Mouse (Mus musculus) embryonic facial prominence, embryonic 15.5 days (tissue): ENCODE data around the gene Fxyd1. TPM values are rescaled to one million over a fixed set of nuclear protein-coding genes. Genes with fewer than 3 reads are reported as not detected.

Experiments
- ATAC-seq: fragments of 200-750 bp; cut with Nextera tagmentation; 2 replicates; pipeline ENCODE4 v1.8.0; 2017; ENCODE audit warnings: low read depth, moderate TSS enrichment; ENCODE audit not compliant: insufficient number of reproducible peaks, low FRiP score, low TSS enrichment
- H3K27ac ChIP-seq: fragments of 300-500 bp; sonication (generic); replicated peaks from 2 replicates; pipeline ENCODE4 v1.5.1; 2015; ENCODE audit warnings: mild to moderate bottlenecking, inconsistent platforms
- H3K27me3 ChIP-seq: fragments of 300-500 bp; sonication (generic); 2 replicates; pipeline ENCODE4 v1.6.1; 2015; ENCODE audit warnings: inconsistent platforms
- H3K36me3 ChIP-seq: fragments of 300-500 bp; sonication (generic); 2 replicates; pipeline ENCODE4 v1.6.1; 2015; ENCODE audit warnings: mild to moderate bottlenecking, inconsistent platforms
- H3K4me1 ChIP-seq: fragments of 300-500 bp; sonication (generic); 2 replicates; pipeline ENCODE4 v1.6.1; 2015; ENCODE audit warnings: inconsistent platforms
- H3K4me2 ChIP-seq: fragments of 300-500 bp; sonication (generic); replicated peaks from 2 replicates; pipeline ENCODE4 v1.6.1; 2015; ENCODE audit warnings: mild to moderate bottlenecking, inconsistent platforms
- H3K4me3 ChIP-seq: fragments of 300-500 bp; sonication (generic); replicated peaks from 2 replicates; pipeline ENCODE4 v1.5.1; 2015; ENCODE audit warnings: mild to moderate bottlenecking, inconsistent platforms
- H3K9ac ChIP-seq: fragments of 300-500 bp; sonication (generic); 2 replicates; pipeline ENCODE4 v1.6.1; 2015; ENCODE audit warnings: inconsistent platforms
- H3K9me3 ChIP-seq: fragments of 300-500 bp; sonication (generic); replicated peaks from 2 replicates; pipeline ENCODE4 v1.6.1; 2016; ENCODE audit warnings: inconsistent platforms
- WGBS: fragments of 180-500 bp; shearing (Covaris S2); methylation state at CpG from one replicate; pipeline ENCODE4 v1.1.7; 2015; 5-methylcytosine and 5-hydroxymethylcytosine counted together
- polyA plus RNA-seq: library from polyadenylated mRNA; unstranded; fragments of >200 nt; fragmentation: Nextera tagmentation; extraction: Ambion mirVana; gene quantifications from 2 replicates; pipeline ENCODE4 v1.2.1, GENCODE M21; 2015

Fxyd1 gene
- polyA plus RNA-seq, 1 experiment from 2014 or later, result 115 TPM

- WGBS, result 58% methylated on average over 11 of the region's 11 CpGs
- no peak overlapping the region for H3K9ac ChIP-seq
- no peak overlapping the region for H3K27ac ChIP-seq
Observed at GRCm38 (mm10) chr7:31059919-31060620, 3.1 kb upstream of the Fxyd1 start.

DNA sequence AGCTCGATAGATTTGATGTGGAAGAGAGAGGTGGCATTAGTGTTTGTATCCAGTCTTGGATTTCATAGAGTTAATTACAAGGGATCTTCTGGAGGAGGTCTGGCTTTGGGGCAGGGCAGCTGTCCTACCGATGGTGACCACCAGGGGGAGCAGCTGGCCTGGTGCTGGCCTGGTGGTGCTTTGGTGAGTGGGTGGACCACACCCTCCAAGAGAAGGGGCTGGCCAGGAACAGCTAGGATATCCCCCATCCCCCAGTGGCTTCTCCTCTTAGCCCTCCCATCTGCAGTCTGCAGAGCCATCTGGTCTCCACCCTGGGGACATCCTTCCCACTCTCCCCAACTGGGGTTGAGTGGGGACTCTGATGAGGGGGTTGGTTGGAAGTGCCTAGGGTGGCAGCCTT lies 2.1 kb upstream of the Fxyd1 start, which contains the start of gene Lgi4:
TSS of gene Lgi4 (plus strand) at position 235 of the 400 bp plus-strand sequence.
- Histone ChIP-seq H3K4me3 (no peak within 1 kb of the TSS), H3K27ac (no peak within 1 kb of the TSS), H3K9me3 (no peaks in the 10 kb centered on the region), H3K27me3 (peaks cover under 1% of the 10 kb centered on the region; the same call in 1 of the 2 replicates), H3K4me2 (no peak within 1 kb of the TSS), H3K4me1 (peaks cover 20% of the 10 kb centered on the region), H3K36me3 (no peaks in the 10 kb centered on the region), H3K9ac (no peak within 1 kb of the TSS)
- peak; percentile 59; the same call in 1 of the 2 replicates for ATAC-seq
- WGBS, result 2% methylated on average over 2 of the region's 2 CpGs

More at GRCm38 (mm10) chr7:31059919-31060620, 3.1 kb upstream of the Fxyd1 start:
- no peaks in the 10 kb centered on the region for H3K27me3 ChIP-seq
- no peak overlapping the region for H3K4me3 ChIP-seq
- no peaks in the 10 kb centered on the region for H3K36me3 ChIP-seq
- no peak for ATAC-seq
- H3K9me3 ChIP-seq, result no peaks in the 10 kb centered on the region
- peaks cover 12% of the 10 kb centered on the region for H3K4me1 ChIP-seq
- no peak overlapping the region for H3K4me2 ChIP-seq

GRCm38 (mm10) chr7:31058211-31058610 lies 1.2 kb upstream of the Fxyd1 start:
- Histone ChIP-seq H3K9me3 (no peaks in the 10 kb centered on the region), H3K9ac (no peak overlapping the region), H3K4me2 (no peak overlapping the region), H3K27ac (no peak overlapping the region), H3K27me3 (peaks cover 9% of the 10 kb centered on the region; the same call in 1 of the 2 replicates), H3K4me3 (no peak overlapping the region), H3K36me3 (no peaks in the 10 kb centered on the region), H3K4me1 (peaks cover 23% of the 10 kb centered on the region)
- ATAC-seq, result no peak
- WGBS, result 79% methylated on average over 6 of the region's 6 CpGs

- 67% methylated on average over 5 of the region's 5 CpGs for WGBS
Observed at GRCm38 (mm10) chr7:31057730-31058129, 731 bp upstream of the Fxyd1 start.

DNA sequence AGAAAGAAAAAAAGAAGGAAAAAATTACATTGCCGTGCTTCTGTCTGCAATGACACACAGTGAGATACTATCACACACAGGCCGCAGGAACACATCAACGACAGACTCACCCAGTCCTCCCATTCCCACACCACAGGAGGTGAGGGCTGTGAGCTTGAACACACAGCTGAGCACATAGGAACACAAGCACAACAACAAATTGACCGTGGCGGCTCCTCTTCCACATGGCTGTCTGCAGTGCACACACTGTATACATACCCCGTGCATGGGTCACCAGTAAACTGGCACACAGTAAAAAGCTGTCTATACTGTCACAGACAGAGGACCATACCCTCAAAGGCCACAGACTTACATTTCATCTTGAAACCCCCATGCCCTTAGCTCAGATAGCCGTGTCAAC lies 551 bp downstream of the Fxyd1 start:
- Histone ChIP-seq H3K4me1 (peaks cover 41% of the 10 kb centered on the region), H3K27me3 (peaks cover 27% of the 10 kb centered on the region), H3K36me3 (no peaks in the 10 kb centered on the region), H3K9ac (no peak overlapping the region), H3K4me2 (no peak overlapping the region), H3K4me3 (no peak overlapping the region), H3K27ac (no peak overlapping the region), H3K9me3 (no peaks in the 10 kb centered on the region)
- ATAC-seq, result no peak
- WGBS, result 73% methylated on average over 7 of the region's 7 CpGs

More at GRCm38 (mm10) chr7:31057730-31058129, 731 bp upstream of the Fxyd1 start:
- H3K4me2 ChIP-seq, result no peak overlapping the region
- no peaks in the 10 kb centered on the region for H3K36me3 ChIP-seq
- ATAC-seq, result no peak
- peaks cover 14% of the 10 kb centered on the region for H3K27me3 ChIP-seq
- H3K9ac ChIP-seq, result no peak overlapping the region
- no peaks in the 10 kb centered on the region for H3K9me3 ChIP-seq
- no peak overlapping the region for H3K4me3 ChIP-seq
- peaks cover 28% of the 10 kb centered on the region for H3K4me1 ChIP-seq
- H3K27ac ChIP-seq, result no peak overlapping the region

GRCm38 (mm10) chr7:31055883-31056282 lies 1.1 kb downstream of the Fxyd1 start:
- no peaks in the 10 kb centered on the region for H3K36me3 ChIP-seq
- H3K4me1 ChIP-seq, result peaks cover 47% of the 10 kb centered on the region
- H3K27me3 ChIP-seq, result peaks cover 32% of the 10 kb centered on the region
- 39% methylated on average over 3 of the region's 4 CpGs for WGBS
- no peak overlapping the region; the same call in 1 of the 2 replicates for H3K4me3 ChIP-seq
- no peaks in the 10 kb centered on the region for H3K9me3 ChIP-seq
- no peak for ATAC-seq
- 0 out of 2 replicates have a peak overlapping the region, but pooled peaks have one; percentile 45 for H3K4me2 ChIP-seq
- no peak overlapping the region for H3K9ac ChIP-seq
- H3K27ac ChIP-seq, result peak overlapping the region; percentile 58

DNA sequence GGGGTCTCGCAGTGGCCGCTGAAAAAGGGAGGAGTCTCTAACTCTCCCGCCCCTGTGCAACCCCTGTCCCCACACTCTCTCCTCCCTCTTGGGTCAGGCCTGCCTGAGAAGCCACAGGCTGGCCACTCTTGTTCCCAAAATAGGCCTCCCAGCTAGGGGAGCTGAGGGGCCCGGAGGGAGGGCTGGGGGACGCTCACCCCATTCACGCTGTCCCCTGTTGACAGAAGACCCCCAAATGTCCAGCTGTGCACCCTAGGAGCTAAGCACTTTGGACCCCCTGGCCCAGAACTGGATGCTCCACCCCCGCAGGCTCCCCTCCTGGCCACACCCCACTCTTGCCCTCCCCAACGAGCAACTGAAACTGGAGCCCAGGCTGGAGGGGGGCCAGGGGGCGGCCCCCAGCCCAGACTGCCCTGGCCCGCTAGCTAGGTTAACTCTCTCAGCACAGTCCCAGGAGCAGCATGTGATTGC lies 1.6 kb downstream of the Fxyd1 start:
- H3K9me3 ChIP-seq, result no peaks in the 10 kb centered on the region
- peaks cover 37% of the 10 kb centered on the region for H3K27me3 ChIP-seq
- 6% methylated on average over 10 of the region's 10 CpGs for WGBS
- peak; percentile 88 for ATAC-seq
- peaks cover 51% of the 10 kb centered on the region for H3K4me1 ChIP-seq
- peak overlapping the region; percentile 33 for H3K4me3 ChIP-seq
- H3K36me3 ChIP-seq, result no peaks in the 10 kb centered on the region
- peak overlapping the region; percentile 45 for H3K4me2 ChIP-seq
- no peak overlapping the region for H3K9ac ChIP-seq
- peak overlapping the region; percentile 52 for H3K27ac ChIP-seq

DNA sequence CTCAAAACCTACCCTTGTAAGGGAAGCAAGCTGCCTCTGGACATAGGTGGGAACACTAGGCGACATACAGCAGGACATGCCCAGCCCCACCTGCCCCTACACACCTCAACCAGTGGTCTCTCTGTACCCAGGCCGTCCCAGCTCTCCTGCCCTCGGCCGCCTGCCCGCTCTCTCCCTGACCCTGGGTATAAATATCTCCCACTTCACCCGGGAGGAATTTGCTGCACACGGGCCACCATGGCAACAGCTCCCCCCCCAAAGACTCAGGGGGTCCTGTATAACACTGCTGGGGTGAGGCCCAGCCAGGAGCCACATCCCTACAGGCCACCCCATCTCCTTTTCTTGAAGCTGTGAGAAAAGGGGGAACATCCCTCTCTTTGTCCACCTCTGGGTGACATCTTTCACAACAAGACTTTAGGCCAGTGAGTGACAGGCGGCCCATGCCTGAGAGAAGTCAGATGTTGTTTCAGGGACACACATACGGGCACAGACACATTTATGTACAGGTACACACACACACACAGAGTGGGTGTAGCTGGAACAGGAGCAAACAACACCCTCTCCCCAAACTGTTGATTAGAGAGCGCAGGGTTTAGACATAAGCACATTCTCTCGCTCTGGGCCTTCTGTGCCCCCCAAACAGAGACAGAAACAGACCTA lies 2.2 kb downstream of the Fxyd1 start:
- Histone ChIP-seq H3K4me2 (peak overlapping the region; percentile 45), H3K4me1 (peaks cover 57% of the 10 kb centered on the region), H3K36me3 (no peaks in the 10 kb centered on the region), H3K27ac (peak overlapping the region; percentile 52), H3K9ac (no peak overlapping the region), H3K27me3 (peaks cover 43% of the 10 kb centered on the region), H3K9me3 (no peaks in the 10 kb centered on the region), H3K4me3 (peak overlapping the region; percentile 33)
- WGBS, result 44% methylated on average over 11 of the region's 11 CpGs
- no peak for ATAC-seq

- H3K9me3 ChIP-seq, result no peaks in the 10 kb centered on the region
- 32% methylated on average over 10 of the region's 10 CpGs for WGBS
- no peaks in the 10 kb centered on the region for H3K36me3 ChIP-seq
- 0 out of 2 replicates have a peak overlapping the region, but pooled peaks have one; percentile 12 for H3K27ac ChIP-seq
- H3K4me2 ChIP-seq, result peak overlapping the region; percentile 45
- peaks cover 50% of the 10 kb centered on the region for H3K27me3 ChIP-seq
- no peak overlapping the region for H3K9ac ChIP-seq
- ATAC-seq, result no peak
- peaks cover 58% of the 10 kb centered on the region for H3K4me1 ChIP-seq
- no peak overlapping the region for H3K4me3 ChIP-seq
Observed at GRCm38 (mm10) chr7:31053882-31054447, 3.0 kb downstream of the Fxyd1 start.

DNA sequence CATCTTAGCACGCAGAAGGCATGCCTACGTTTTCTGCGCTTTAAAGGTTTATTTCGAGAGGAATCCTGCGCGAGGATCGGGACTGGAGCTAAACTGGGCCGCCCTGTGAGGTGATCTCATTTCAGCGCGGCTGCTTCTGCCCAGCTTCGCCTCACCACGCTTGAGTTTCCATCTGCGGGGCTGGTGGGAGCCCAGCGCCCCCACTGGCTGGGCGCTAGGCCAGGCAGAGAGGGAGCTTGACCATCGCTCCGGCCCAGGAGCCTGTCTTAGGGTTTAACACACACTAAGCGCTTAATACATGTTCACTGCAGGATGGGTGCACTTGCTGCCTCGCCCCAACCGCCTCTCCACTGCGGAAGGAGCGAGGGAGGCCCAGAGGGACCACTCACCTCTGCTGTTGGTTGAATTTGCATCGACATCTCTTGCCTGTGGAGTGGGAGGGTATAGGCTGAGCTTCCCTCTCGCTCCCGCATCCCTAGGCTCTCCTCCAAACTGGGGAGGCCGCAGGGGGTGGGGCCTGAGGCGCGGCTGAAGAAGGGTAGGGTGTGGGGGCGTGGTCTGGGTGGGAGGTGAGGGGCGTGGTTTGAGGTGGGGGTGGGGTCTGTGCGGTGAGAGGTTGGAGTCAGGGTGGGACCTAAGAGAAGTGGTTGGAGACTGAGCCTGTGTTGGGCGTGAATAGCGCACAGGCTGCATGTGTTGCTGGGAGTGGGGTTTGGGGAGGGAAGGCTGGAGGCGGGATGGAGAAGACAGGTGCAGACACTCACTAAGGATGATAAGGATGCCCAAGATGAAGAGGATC lies 4.2 kb downstream of the Fxyd1 start:
- H3K4me1 ChIP-seq, result peaks cover 57% of the 10 kb centered on the region
- no peaks in the 10 kb centered on the region for H3K36me3 ChIP-seq
- peak overlapping the region; percentile 46 for H3K4me2 ChIP-seq
- ATAC-seq, result no peak
- H3K27me3 ChIP-seq, result peaks cover 56% of the 10 kb centered on the region
- peak overlapping the region; percentile 17 for H3K4me3 ChIP-seq
- no peak overlapping the region for H3K27ac ChIP-seq
- H3K9ac ChIP-seq, result no peak overlapping the region
- 3% methylated on average over 34 of the region's 34 CpGs for WGBS
- no peaks in the 10 kb centered on the region for H3K9me3 ChIP-seq
